Mouse (Mus musculus) liver, adult 2 months (tissue): ENCODE results near the gene Zfp326.

Experiments used
- CTCF ChIP-seq: fragments of 200-500 bp; IDR thresholded peaks from 2 replicates; pipeline ENCODE4 v1.5.1; 2011; ENCODE audit warnings: low read depth, low read length, control low read depth
- POLR2A ChIP-seq: fragments of 200-500 bp; IDR thresholded peaks from 2 replicates; pipeline ENCODE4 v1.6.1; 2011; ENCODE audit warnings: low read length, control low read depth; ENCODE audit not compliant: insufficient read depth; ENCODE audit errors: extremely low read depth

DNA sequence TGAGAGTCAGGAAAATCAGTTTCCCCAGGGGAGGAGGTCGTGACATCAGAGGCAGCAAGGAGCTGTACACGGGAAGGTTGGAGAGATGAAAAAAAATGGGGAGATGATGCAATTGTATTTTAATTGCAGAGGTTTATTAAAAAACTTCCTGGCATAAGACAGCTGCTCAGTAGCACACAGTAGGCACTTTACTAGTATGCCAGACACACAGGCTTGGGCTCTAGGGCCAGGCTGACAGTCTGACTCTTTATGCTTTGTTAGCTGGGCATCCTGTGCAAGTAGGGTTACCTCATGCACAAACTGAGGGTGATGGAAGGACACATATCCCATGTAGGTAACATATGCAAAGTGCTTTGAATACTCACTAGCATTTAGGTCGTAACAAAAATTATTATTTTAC, 5.2 kb upstream of the Zfp326 start:
- no peak for TF ChIP-seq POLR2A
- no peak for TF ChIP-seq CTCF
